8 mouse cellular contexts compared by ENCODE assay signal in genomic region chr16:20140772-20141531, GRCm38 (mm10). TPM values are rescaled to one million over a fixed set of nuclear protein-coding genes. Genes with fewer than 3 reads are reported as not detected.
A peak's percentile ranks its signal among the peaks of the same experiment; 100 is the strongest.
DNase-seq lines count a peak whose midpoint lies in the region; ATAC-seq lines count a peak whose summit lies in the region.

Gene Yeats2 (plus strand): TSS chr16:20141063.

- H3K9me3 ChIP-seq in forebrain, embryonic 11.5 days (ENCODE audit: control insufficient read depth, low read length) = no peaks in the 10 kb centered on the region
- peaks cover 3% of the 10 kb centered on the region; the same call in 1 of the 2 replicates for H3K9me3 ChIP-seq in heart, embryonic 16.5 days (replicated peaks; ENCODE audit: control insufficient read depth, low read length)
- no peaks in the 10 kb centered on the region for H3K9me3 ChIP-seq in liver, embryonic 15.5 days (replicated peaks)
- H3K9me3 ChIP-seq in neural tube, embryonic 12.5 days = no peaks in the 10 kb centered on the region

- peak within 1 kb of the TSS; percentile 68 for H3K4me2 ChIP-seq in forebrain, embryonic 11.5 days (ENCODE audit: low read depth, low read length, severe bottlenecking)
- peak within 1 kb of the TSS; percentile 84 for H3K4me2 ChIP-seq in heart, embryonic 16.5 days (ENCODE audit: low read depth, low read length)
- H3K4me2 ChIP-seq in liver, embryonic 15.5 days = peak within 1 kb of the TSS; percentile 90
- H3K4me2 ChIP-seq in neural tube, embryonic 12.5 days (replicated peaks) = peak within 1 kb of the TSS; percentile 75

- H3K4me1 ChIP-seq in forebrain, embryonic 11.5 days (replicated peaks; ENCODE audit: control insufficient read depth, insufficient read depth, low read length) = peaks cover 5% of the 10 kb centered on the region; the same call in 1 of the 2 replicates
- peaks cover 23% of the 10 kb centered on the region for H3K4me1 ChIP-seq in heart, embryonic 16.5 days (ENCODE audit: control insufficient read depth, insufficient read depth, low read length)
- peaks cover 30% of the 10 kb centered on the region for H3K4me1 ChIP-seq in liver, embryonic 15.5 days (replicated peaks)
- H3K4me1 ChIP-seq in neural tube, embryonic 12.5 days = peaks cover 14% of the 10 kb centered on the region

- H3K27me3 ChIP-seq in forebrain, embryonic 11.5 days (ENCODE audit: control insufficient read depth, insufficient read depth, low read length) = no peaks in the 10 kb centered on the region
- no peaks in the 10 kb centered on the region for H3K27me3 ChIP-seq in heart, embryonic 16.5 days (ENCODE audit: control insufficient read depth, insufficient read depth, low read length)
- H3K27me3 ChIP-seq in liver, embryonic 15.5 days = no peaks in the 10 kb centered on the region
- no peaks in the 10 kb centered on the region for H3K27me3 ChIP-seq in neural tube, embryonic 12.5 days (replicated peaks)

- peak; percentile 94 for ATAC-seq in forebrain, embryonic 11.5 days (replicated peaks; ENCODE audit: low FRiP score)
- peak; percentile 92 for ATAC-seq in heart, embryonic 16.5 days (replicated peaks; ENCODE audit: extremely low read depth, insufficient read depth, low FRiP score)
- ATAC-seq in liver, embryonic 15.5 days (ENCODE audit: insufficient read depth) = peak; percentile 95
- ATAC-seq in neural tube, embryonic 12.5 days (ENCODE audit: low FRiP score, low read depth) = peak; percentile 96

- H3K4me3 ChIP-seq in forebrain, embryonic 11.5 days (ENCODE audit: low read depth, low read length) = peak within 1 kb of the TSS; percentile 78
- peak within 1 kb of the TSS; percentile 89 for H3K4me3 ChIP-seq in heart, embryonic 16.5 days (ENCODE audit: low read length)
- H3K4me3 ChIP-seq in liver, embryonic 15.5 days (replicated peaks) = peak within 1 kb of the TSS; percentile 94
- peak within 1 kb of the TSS; percentile 75 for H3K4me3 ChIP-seq in neural tube, embryonic 12.5 days

- no peaks in the 10 kb centered on the region for H3K36me3 ChIP-seq in forebrain, embryonic 11.5 days (ENCODE audit: control insufficient read depth, insufficient read depth, low read length)
- peaks cover 4% of the 10 kb centered on the region for H3K36me3 ChIP-seq in heart, embryonic 16.5 days (ENCODE audit: control insufficient read depth, insufficient read depth)
- no peaks in the 10 kb centered on the region; the same call in 1 of the 2 replicates for H3K36me3 ChIP-seq in liver, embryonic 15.5 days (replicated peaks)
- H3K36me3 ChIP-seq in neural tube, embryonic 12.5 days = peaks cover 5% of the 10 kb centered on the region

- H3K9ac ChIP-seq in forebrain, embryonic 11.5 days (ENCODE audit: low read length) = peak within 1 kb of the TSS; percentile 90
- H3K9ac ChIP-seq in heart, embryonic 16.5 days (ENCODE audit: low read length) = peak within 1 kb of the TSS; percentile 93
- peak within 1 kb of the TSS; percentile 82 for H3K9ac ChIP-seq in liver, embryonic 15.5 days
- peak within 1 kb of the TSS; percentile 83 for H3K9ac ChIP-seq in neural tube, embryonic 12.5 days

- peak; percentile 74 to 83 for DNase-seq in CD8-positive naive resting alpha-beta T cell, adult 2 months (ENCODE audit: low read depth in 2 of 2, low spot score in 2 of 2)
- peak; percentile 55 for DNase-seq in c-Kit-positive CD71-negative TER-119-negative erythroid progenitor cells, embryonic 14.5 days (ENCODE audit: low read depth)
- DNase-seq in forebrain, embryonic 11.5 days (ENCODE audit: low spot score) = peak; percentile 90
- DNase-seq in kidney, postnatal 36 days = peak; percentile 72 to 87
- DNase-seq in telencephalon, adult 2 months (ENCODE audit: low read depth, low spot score) = peak; percentile 42

- WGBS in forebrain, embryonic 11.5 days = under 1% methylated on average over 89 of the region's 92 CpGs
- WGBS in heart, embryonic 16.5 days = under 1% methylated on average over 72 of the region's 92 CpGs
- WGBS in liver, embryonic 15.5 days (ENCODE audit: insufficient replicate concordance) = under 1% methylated on average over 91 of the region's 92 CpGs
- under 1% methylated on average over 84 of the region's 92 CpGs for WGBS in neural tube, embryonic 12.5 days

- peak within 1 kb of the TSS; percentile 88 for H3K27ac ChIP-seq in forebrain, embryonic 11.5 days (ENCODE audit: low read depth, low read length)
- peak within 1 kb of the TSS; percentile 90 for H3K27ac ChIP-seq in heart, embryonic 16.5 days (ENCODE audit: low read length)
- peak within 1 kb of the TSS; percentile 72 for H3K27ac ChIP-seq in liver, embryonic 15.5 days (replicated peaks)
- peak within 1 kb of the TSS; percentile 84 for H3K27ac ChIP-seq in neural tube, embryonic 12.5 days

RNA-seq across cellular contexts. Expression of gene Yeats2, which starts in this region (rescaled TPM):
- 46.8 and 51.4 TPM in 2 replicates for polyA plus RNA-seq in forebrain, embryonic 11.5 days (2014; fragmentation: Nextera tagmentation; extraction: Ambion mirVana)
- polyA plus RNA-seq in heart, embryonic 16.5 days (2015; fragmentation: Nextera tagmentation; extraction: Ambion mirVana) = 14.7 and 16.1 TPM in 2 replicates
- polyA plus RNA-seq in liver, embryonic 15.5 days (2015; fragmentation: Nextera tagmentation; extraction: Ambion mirVana) = 4.7 and 5.1 TPM in 2 replicates
- polyA plus RNA-seq in neural tube, embryonic 12.5 days (2016; fragmentation: Nextera tagmentation; extraction: Ambion mirVana) = 38.6 and 42.8 TPM in 2 replicates

Comparison
In these comparisons a context has a peak if more than half of its experiments do, and no peak if none do; other contexts are left out.
1. Peak in every context shown above with its lines: DNase-seq, ATAC-seq, H3K4me3 ChIP-seq and H3K27ac ChIP-seq.